Mouse (Mus musculus): Measurements from ENCODE around the gene Prph. TPM values are rescaled to one million over a fixed set of nuclear protein-coding genes. Genes with fewer than 3 reads are reported as not detected.

Prph gene
- polyA plus RNA-seq, 1 experiment, result not detected

- no peak for TF ChIP-seq GATA1 (IDR thresholded peaks at IDR 0.05; ENCODE audit: low read length)
Observed at GRCm38 (mm10) chr15:99097840-99098492, 43.0 kb downstream of the Prph start.

GRCm38 (mm10) chr15:99098493-99098861, 43.5 kb downstream of the Prph start:
- no peak for TF ChIP-seq GATA1 (IDR thresholded peaks at IDR 0.05; ENCODE audit: low read length)

GRCm38 (mm10) chr15:99099139-99099556, 44.2 kb downstream of the Prph start:
- no peak for TF ChIP-seq GATA1 (IDR thresholded peaks at IDR 0.05; ENCODE audit: low read length)

- TF ChIP-seq GATA1 (IDR thresholded peaks at IDR 0.05; ENCODE audit: low read length), result no peak
Observed at GRCm38 (mm10) chr15:99099984-99100383, 45.0 kb downstream of the Prph start.

GRCm38 (mm10) chr15:99105238-99105637, 50.3 kb downstream of the Prph start:
- TF ChIP-seq GATA1 (IDR thresholded peaks at IDR 0.05; ENCODE audit: low read length), result no peak

GRCm38 (mm10) chr15:99107866-99108265, 52.9 kb downstream of the Prph start:
- TF ChIP-seq GATA1 (IDR thresholded peaks at IDR 0.05; ENCODE audit: low read length), result no peak

Other genes starting within 250 kb of the Prph start
- 0.14 and 0.15 TPM in 2 replicates for gene Ddn, start 245.7 kb upstream of the Prph start, polyA plus RNA-seq (2012)
- 131 and 155 TPM in 2 replicates for gene Prkag1, start 223.7 kb upstream of the Prph start, polyA plus RNA-seq (2012)
- 38.0 and 38.1 TPM in 2 replicates for gene Kmt2d, start 184.0 kb upstream of the Prph start, polyA plus RNA-seq (2012)
- 2.4 and 2.7 TPM in 2 replicates for gene Rhebl1, start 160.6 kb upstream of the Prph start, polyA plus RNA-seq (2012)
- not detected in 2 replicates for gene Dhh, start 156.6 kb upstream of the Prph start, polyA plus RNA-seq (2012)
- gene Lmbr1l, start 136.9 kb upstream of the Prph start, polyA plus RNA-seq (2012), result 7.5 and 9.2 TPM in 2 replicates
- gene Tuba1b, start 120.6 kb upstream of the Prph start, polyA plus RNA-seq (2012), result 181 and 410 TPM in 2 replicates
- gene Gm49450, start 101.6 kb upstream of the Prph start, polyA plus RNA-seq (2012), result not detected in 2 replicates
- 2.5 and 19.3 TPM in 2 replicates for gene Tuba1a, start 101.5 kb upstream of the Prph start, polyA plus RNA-seq (2012)
- 33.1 and 52.2 TPM in 2 replicates for gene Tuba1c, start 25.3 kb upstream of the Prph start, polyA plus RNA-seq (2012)
- 66.5 and 72.8 TPM in 2 replicates for gene Troap, start 19.4 kb downstream of the Prph start, polyA plus RNA-seq (2012)
- gene C1ql4, start 32.6 kb downstream of the Prph start, polyA plus RNA-seq (2012), result not detected in 2 replicates
- gene Dnajc22, start 38.0 kb downstream of the Prph start, polyA plus RNA-seq (2012), result not detected in 2 replicates
- not detected in 2 replicates for gene Spats2, start 70.7 kb downstream of the Prph start, polyA plus RNA-seq (2012)
- not detected in 2 replicates for gene Kcnh3, start 169.7 kb downstream of the Prph start, polyA plus RNA-seq (2012)
- gene Mcrs1, start 196.8 kb downstream of the Prph start, polyA plus RNA-seq (2012), result 87.2 and 126 TPM in 2 replicates
- 25.8 and 30.9 TPM in 2 replicates for gene Prpf40b, start 239.9 kb downstream of the Prph start, polyA plus RNA-seq (2012)
- not detected in 2 replicates for gene Fam186b, start 240.7 kb downstream of the Prph start, polyA plus RNA-seq (2012)